Mouse (Mus musculus) cortical plate, adult 2 months (tissue): Measurements from ENCODE around the gene Rarg.

Experiments
- CTCF ChIP-seq: fragments of 200-500 bp; IDR thresholded peaks from 2 replicates; pipeline ENCODE4 v1.5.1; 2011; ENCODE audit warnings: mild to moderate bottlenecking, control low read depth, low read length; ENCODE audit not compliant: insufficient read depth; ENCODE audit errors: extremely low read depth
- POLR2A ChIP-seq: fragments of 200-500 bp; IDR thresholded peaks from 2 replicates; pipeline ENCODE4 v1.6.1; 2011; ENCODE audit warnings: mild to moderate bottlenecking, low read length, control low read depth; ENCODE audit not compliant: insufficient read depth; ENCODE audit errors: extremely low read depth

DNA sequence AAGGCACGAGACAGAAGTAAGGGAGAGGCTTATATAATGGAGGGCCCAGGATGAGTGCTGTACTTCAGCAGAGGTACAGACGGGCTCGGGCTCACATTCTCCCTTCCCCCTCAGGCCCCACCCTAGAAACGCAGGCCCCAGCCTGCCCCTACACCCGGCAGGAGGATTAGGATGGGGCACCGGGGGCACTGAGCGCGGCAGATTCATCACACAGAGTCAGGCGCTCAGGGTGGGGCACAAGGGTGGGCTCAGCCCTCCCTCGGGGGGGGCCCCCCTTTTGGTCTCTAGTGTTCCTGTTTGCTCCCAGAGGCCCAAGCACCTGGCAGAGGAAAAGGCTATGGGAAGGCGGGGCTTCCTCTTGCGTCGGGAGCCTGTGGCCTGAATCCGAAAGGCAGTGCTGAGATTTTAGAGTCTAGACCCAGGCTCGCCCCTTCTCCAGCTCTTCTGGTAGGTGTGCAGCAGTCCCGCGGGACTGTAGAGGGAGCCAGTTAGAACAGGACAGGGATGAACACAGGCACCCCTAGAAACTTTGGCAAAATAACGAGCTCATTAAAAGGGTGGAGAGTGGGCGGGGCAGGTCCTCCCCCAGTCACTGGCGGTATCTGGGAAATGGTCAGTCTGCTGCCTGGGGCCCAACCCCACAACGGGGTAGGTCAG is 21.8 kb downstream of the Rarg start:
- TF ChIP-seq POLR2A (no peak), CTCF (no peak)
